Mouse (Mus musculus): ENCODE measurements around the gene Acacb. TPM values are rescaled to one million over a fixed set of nuclear protein-coding genes. Genes with fewer than 3 reads are reported as not detected.

The Acacb gene
- 10 to 100 TPM; 59.6 to 62.8 TPM for total RNA-seq (2021)
- long read RNA-seq, experiment 1, full-length matches to known transcripts = 1 of 23 reads
- long read RNA-seq, experiment 1, partial matches to known transcripts = 14 of 23 reads
- long read RNA-seq, experiment 1, other reads (novel, unspliced or antisense) = 8 of 23 reads
- long read RNA-seq, experiment 2, partial matches to known transcripts = 16 of 21 reads
- long read RNA-seq, experiment 2, other reads (novel, unspliced or antisense) = 5 of 21 reads

DNA sequence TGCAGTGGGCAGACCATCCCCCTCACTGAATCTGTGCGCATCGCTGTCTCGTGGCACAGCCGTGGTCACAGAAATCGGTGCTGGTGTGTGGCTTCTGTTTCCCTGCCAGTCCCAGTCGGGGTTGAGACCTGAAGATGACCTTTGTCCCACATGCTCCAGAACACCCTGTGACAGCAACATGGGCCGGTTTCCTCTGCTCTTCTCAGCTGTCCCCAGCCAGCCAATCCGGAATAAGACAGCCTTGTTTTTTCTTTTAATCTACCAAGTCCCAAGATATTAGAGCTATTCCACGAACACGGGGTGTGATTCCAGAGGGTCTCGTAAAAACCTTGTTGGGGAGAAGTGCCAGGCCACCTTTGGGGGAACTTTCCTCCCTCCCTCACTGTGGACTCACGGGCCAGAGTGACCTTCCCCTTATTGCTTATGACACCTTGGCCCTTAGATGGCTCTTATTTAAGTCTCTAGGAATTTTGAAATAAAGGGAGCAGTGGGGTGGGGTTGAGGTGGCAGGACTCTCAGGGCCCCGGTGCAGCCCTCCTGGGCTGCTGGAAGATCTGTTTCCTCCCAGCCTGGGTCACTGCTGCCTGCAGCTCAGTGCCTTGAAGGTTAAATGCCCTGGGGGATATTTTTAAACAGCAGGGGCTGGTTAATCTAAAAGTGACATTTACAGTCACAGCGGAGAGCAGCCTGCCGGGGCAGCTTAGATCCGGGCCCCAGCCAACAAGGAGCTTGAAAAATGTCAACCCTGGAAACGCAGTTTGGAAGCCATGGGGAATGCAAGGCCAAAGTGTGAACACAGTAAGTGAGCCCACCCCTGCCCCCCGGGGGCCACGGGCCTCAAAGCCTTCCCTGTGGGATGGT is at the start of gene Acacb:
Gene Acacb (plus strand): TSS at position 508 of the 861 bp plus-strand sequence.
- no peak for DNase-seq (ENCODE audit: low spot score in 2 of 2)

DNA sequence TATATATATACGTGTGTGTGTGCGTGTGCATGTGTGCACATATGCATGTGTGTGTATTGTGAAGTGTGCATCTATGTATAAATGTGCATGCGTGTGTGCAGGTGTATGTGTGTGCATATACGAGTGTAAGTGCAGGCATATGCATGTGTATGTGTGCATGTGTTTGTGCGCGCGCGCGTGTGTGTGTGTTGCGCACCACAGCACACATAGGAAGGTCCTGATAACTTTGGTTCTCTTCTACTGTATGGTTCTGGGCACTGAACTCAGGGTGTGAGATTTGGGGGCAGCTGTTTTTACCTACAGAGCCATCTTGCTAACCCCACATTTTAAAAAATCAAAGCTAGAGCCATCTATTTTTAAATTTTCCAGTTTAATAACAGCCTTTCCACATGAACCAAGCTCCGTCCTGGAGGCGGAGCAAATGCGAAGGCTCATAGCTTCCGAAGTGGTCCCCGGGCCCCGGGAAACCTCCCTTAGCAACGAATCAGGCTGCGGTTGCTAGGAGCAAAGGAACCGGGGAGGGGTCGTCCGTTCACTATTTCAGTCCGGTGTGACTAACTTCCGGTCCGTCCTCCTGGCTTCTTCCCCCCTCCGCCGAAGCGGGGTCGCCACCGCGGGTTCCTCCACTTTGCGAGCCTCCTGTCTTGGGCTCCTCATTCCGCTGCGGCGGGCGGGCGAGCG is 46.5 kb upstream of the Acacb start:
- DNase-seq (ENCODE audit: low spot score in 2 of 2) = peak; percentile 85 to 90

DNA sequence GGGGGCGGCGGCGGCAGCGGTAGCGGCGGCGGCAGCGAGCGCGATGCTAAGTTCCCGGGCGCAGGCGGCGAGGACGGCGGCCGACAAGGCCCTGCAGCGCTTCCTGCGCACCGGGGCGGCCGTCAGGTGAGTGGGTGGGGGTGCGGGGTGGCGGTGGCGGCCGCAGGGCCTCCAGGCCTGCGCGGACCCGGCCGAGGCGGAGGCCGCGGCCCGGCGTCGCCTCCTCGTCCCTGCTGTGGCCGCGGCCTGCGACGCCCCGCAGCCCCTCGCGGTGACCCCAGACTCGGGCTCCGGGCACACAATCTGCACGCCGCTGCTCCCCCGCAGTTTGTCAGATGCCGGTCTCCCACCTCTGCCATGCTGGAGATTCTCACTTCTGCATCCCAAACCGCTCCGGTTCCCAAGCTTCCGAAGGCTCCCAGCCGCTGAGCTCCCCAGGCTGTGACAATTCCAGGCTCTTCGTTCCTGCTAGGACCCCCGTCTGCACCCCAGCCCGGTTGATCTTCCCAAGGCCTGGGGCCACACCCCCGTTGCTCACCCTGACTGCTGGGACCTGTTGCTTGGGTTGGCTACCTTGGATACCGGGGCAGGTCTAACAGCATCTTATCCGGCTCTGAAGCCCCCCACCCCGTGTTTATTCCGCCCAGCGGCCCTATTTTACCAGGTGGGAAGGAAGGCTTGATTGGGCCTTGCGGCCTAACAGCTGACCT is 45.8 kb upstream of the Acacb start:
- DNase-seq (ENCODE audit: low spot score in 2 of 2) = no peak

DNA sequence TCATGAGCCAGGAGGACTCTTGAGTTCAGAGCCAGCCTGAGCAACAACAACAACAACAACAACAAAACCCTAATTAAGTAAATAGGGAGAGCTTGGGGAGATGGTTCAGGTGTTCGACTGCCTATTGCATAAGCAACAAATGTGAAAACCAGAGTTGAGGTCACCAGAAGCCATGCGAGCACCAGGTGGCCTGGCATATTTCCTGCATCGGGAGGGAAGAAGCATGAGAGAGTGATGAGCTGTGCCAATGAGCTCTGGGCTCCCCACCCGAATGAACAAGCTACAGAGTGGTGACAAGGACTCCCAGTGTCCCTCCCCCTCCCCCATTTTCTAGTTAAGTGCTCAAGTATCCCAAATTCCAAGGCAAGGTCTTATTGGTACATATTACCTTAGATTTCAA is 44.5 kb upstream of the Acacb start:
- no peak for DNase-seq (ENCODE audit: low spot score in 2 of 2)

DNA sequence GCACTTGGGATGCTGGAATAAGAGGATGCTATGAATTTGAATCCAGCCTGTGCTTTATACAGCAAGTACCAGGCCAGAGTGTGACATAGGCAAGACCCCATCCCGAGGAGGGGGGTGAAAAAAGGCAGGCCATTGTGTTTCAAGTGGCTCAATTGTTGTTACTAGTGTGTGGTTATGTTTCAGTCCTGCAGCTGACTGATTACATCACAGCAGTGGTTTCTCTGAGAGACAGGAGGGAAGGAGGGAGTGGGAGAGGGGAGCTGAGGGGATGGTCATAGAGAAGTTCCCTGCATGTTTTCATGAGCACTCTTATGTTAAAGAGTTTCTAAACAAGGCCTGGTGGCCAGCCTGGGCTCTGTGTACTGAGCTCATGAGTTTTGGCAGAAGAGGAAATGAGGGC is 43.5 kb upstream of the Acacb start:
- no peak for DNase-seq (ENCODE audit: low spot score in 2 of 2)

DNA sequence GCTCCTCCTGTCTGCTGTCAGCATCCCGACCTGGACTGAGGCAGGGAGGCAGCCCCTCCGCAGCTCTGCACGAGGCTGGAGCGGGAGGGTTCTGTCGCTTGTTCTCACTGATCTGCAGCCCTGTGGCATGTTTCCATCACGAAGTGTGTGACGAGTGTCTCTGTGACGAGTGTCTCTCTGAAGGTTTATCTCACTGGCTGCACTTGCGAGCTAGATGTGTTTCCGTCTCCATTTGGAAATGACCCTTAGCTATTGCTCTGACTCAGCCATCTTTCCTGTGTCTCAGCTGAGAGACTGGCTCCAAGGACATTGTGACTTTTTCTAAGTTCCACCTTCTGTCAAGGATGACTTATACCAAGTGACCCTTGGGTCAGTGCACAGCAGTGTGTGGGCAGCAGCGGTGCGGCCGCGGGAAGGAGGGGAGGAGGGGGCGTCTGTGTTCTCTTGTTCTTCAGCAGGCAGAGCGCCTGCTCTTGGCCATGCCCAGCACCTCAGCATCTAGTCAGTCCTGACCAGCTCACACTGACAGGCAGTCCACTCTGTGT is 39.9 kb upstream of the Acacb start:
- no peak for DNase-seq (ENCODE audit: low spot score in 2 of 2)

DNA sequence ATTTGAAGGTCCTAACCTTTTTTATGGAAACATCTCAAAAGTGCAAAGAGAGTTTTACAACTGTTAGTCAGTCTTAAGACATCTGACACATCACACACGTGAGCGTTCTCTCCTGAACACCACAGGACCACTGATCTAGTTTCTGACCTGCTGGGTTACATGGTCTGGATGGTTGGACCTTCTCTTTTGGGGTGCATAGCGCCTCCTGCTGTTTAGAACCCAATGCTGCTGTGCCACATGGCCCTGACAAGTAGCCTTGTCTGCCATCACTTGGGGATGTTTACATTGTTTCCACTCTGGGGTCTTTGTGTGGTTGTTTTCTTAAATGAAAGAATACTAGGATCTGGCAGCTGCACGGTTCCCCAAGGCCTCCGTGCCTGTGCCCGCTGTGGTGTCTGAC is 33.0 kb upstream of the Acacb start:
- no peak for DNase-seq (ENCODE audit: low spot score in 2 of 2)

DNA sequence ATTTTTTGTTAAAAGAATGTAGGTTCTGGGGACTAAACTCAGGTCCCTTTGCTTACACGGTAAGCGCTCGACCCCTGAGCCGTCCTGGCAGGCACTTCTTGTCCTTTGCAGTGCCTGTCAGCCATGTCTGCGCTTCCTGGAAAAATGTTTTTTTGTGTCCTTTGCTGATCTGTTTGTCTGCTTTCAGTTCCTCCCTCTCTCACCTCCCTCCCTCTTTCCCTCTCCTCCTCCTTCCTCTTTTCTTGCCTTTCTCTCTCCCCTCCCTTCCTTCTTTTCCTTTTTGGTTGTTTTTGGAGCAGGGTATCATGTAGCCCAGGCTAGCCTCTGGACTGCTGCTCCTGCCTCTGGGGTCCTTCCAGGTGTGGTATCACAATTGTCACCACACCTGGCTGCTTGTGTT is 31.3 kb upstream of the Acacb start:
- DNase-seq (ENCODE audit: low spot score in 2 of 2) = no peak

DNA sequence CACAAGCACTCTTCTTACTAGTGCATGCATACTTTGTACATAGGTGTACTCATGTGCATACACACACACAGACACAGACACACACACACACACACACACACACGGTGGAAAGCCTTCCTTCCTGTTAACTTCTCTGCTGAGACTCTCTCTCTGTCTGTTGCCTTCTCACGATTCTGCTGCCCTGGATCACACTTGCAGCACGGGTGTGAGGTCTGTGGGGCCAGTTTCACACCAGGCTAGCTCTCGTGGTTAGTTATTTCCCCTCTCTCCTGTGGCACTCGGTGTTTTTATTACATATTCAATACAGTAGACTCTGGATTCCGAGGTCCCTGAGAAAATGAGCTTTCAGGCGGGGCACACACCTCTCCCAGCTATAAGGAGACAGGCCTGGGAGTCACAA is 29.7 kb upstream of the Acacb start:
- no peak for DNase-seq (ENCODE audit: low spot score in 2 of 2)

DNA sequence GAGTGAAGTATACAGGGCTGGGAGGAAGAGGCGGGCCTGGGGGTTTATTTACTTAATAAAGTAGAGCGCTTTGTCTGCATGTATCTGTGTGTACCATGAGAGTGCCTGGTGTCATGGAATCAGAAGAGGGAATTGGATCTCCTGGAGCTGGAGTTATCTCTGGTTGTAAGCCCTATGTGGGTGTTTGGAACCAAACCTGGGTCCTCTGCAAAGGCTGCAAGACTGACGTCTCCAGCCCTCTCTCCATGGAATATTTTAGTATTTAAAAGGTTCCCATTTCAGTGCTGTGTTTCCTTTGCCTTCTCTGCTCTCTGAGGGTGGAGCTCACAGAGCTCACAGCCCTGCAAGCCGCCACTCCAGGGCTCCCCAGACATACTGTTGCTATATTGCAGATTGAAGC is 26.5 kb upstream of the Acacb start:
- no peak for DNase-seq (ENCODE audit: low spot score in 2 of 2)

DNA sequence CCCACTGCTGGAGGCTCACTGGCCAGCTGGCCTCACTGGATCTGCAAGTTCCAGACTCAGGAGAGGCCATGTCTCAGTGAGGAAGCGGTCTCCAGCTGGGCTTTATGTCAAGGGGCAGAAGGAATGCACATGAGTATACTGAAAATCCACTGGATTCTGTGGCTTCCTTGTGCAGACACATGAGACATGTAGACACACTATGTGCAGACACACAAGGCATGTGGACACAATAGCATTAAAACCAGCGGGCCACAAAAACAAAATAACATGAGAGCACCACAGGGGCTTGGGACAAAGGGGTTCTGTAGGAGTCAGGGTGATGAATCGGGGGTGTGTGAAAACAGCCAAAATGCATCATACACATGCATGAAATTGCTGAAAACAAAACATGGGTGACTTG is 20.3 kb upstream of the Acacb start:
- no peak for DNase-seq (ENCODE audit: low spot score in 2 of 2)

DNA sequence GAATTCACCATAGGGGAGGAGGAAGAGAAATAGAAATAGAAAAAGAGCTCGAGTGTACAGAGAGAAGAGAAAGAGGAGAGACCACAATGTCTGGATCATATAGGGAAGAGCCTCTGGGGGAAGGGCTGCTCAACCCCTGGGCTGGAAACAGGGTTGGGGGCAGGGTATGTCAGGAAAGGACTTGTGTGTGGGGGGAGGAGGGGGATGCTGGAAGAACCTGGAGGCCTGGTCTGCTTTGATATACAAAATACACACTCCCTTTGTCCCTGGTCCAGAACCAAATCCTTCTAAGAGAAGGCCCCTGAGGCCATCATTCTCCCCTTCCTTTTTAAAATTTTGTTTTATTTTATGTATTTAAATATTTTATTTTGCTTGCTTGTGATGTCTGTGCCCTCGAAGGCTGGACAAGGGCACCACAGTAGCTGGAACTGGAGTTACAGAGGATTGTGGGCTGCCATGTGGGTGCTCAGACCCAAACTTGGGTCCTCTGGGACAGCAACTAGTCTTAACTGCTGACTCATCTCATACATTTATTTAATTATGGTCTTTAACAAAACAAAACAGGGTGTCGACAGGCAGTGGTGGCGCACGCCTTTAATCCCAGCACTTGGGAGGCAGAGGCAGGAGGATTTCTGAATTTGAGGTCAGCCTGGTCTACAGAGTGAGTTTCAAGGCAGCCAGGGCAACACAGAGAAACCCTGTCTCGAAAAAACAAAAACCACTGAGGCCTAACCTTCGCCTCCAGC is 19.7 kb upstream of the Acacb start:
- no peak for DNase-seq (ENCODE audit: low spot score in 2 of 2)

DNA sequence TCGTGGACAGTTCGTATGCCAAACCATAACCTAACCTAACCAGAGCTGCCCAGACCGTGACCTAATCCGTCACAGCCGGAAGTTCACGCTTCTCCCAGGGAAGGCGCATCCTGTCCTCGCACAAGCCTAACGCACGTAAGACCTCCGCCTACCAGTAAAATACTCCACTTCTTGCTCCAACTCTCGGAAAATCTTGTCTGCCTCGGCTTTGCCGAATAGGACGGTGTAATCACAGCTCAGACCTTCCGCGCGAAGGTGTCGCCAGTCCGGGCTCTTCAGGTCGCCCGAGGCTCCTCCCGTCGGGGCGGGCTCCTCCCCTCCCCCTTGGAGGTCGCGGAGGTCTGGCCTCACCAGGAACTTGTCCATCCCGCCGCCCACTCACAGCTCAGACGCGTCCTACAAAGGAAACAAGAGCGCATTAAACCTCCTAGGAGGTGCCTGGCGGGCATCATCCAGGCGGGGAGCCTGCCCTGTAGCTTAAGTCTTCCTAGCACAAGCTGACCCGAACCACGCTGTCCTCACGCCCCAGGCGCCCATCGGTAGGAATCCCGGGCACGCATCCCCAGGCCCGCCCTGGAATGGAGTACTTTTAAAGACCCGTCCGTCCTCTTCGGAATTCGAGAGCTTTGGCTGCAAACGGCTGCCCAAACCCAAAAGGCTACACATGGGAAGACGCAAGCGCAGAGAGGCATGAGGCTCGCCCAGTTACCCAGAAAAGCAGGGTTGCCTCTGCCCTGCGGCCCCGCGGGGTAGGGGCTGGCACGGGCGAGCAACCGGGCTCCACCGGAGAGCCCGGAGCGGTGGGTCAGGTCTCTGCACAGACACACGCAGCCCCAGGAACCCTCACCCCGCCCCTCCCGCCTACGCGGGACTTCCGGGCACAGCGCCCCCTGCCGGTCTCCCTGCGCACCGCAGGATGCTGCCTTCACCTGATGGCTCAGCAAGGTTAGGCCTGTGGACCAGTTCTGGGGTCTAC is 18.7 kb upstream of the Acacb start, which contains the start of gene Alkbh2:
Gene Alkbh2 (minus strand): TSS at position 845 of the 976 bp plus-strand sequence.
- peak; percentile 78 to 83 for DNase-seq (ENCODE audit: low spot score in 2 of 2)

DNA sequence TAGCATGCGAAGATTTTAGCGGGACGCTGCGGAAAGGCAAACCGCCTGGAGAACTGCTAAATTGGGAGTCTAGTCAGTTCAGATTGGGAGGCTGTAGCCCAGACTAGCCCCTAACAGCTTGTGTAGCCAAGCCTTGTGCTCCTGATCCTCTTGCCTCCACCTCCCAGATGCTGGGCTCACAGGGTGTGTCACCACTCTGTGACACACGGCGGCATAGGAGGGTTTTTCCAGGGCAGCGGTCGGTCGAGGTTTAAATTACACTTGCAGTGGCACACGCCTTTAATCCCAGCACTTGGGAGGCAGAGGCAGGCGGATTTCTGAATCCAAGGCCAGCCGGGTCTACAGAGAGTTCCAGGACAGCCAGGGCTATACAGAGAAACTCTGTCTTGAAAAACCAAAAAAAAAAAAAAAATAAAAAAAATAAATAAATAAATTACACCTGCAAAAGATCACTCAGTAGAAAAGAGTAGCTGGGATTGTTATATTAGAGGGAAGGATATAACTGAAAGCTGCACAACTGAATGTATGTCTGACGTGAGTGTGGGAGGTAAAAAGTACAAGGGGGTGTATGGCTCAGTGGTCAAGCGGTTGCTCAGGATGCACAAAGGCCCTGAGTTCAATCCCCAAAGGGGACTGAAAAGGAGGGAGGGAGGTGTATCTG is 16.7 kb upstream of the Acacb start:
- DNase-seq (ENCODE audit: low spot score in 2 of 2) = no peak

DNA sequence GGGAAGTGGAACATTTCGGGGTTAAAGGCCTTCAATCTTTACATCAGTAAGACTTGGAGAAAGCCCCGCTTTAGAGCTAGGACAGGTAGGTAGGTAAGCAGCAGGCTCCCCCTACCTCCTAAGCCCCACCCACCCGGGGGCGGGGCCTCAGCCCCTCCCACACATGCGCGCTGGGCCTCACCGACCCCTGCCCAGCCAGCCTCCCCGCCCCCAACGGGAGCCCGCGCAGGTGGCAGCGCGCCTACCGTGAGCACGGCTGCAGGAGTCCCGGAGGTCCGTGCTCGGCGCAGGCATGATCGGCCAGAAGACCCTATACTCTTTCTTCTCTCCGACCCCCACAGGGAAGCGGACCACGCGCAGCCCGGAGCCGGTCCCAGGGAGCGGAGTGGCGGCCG is 16.1 kb upstream of the Acacb start, which contains the start of gene Ung:
Gene Ung (plus strand): TSS at position 176 of the 395 bp plus-strand sequence.
- DNase-seq (ENCODE audit: low spot score in 2 of 2) = peak; percentile 35

DNA sequence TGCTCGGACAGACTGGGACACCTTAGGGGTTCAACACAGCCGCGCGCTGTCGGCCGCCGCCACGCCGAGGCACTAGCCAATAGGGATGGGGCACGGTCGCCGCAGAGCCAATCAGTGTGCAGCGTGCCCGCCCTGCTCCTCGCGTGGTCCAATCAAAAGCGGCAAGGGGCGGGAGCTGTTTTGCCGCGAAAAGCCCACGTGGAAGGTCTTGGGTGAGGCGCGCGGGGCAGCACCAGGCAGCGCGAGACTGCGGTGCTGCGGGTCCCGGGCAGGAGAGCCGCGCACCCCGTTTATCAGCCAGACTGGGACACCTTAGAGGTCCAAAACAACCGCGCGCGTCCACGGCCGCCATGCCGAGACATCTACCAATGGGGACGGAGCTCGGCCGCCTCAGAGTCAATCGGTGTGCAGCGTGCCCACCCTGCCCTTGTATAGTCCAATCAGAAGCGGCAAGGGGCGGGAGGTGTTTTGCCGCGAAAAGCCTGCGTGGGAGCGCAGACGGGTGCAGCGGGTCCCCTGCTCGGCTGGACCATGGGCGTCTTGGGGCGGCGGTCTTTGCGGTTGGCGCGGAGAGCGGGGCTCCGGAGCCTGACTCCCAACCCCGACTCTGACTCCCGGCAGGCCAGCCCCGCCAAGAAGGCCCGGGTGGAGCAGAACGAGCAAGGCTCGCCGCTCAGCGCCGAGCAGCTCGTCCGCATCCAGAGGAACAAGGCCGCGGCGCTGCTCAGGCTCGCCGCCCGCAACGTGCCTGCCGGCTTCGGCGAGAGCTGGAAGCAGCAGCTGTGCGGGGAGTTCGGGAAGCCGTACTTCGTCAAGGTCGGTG is 15.4 kb upstream of the Acacb start:
- DNase-seq (ENCODE audit: low spot score in 2 of 2) = peak; percentile 89 to 94

DNA sequence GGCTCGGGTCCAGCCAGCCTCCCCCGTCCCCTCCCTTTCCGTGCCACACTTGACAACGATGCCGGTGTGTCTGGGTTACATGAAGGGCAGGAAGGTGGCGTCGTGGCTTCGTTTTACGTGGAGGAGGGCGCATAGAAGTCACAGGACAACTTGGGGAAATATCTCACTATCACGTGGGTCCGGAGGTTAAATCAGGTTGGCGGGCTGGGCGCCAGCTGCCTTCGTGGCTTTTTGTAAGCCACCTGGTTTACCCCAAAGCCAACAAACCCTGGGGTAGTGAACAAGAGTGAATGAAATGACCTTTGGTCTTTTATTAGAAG is 14.9 kb upstream of the Acacb start:
- peak in 1 of 2 experiments; percentile 64 for DNase-seq (ENCODE audit: low spot score in 2 of 2)

DNA sequence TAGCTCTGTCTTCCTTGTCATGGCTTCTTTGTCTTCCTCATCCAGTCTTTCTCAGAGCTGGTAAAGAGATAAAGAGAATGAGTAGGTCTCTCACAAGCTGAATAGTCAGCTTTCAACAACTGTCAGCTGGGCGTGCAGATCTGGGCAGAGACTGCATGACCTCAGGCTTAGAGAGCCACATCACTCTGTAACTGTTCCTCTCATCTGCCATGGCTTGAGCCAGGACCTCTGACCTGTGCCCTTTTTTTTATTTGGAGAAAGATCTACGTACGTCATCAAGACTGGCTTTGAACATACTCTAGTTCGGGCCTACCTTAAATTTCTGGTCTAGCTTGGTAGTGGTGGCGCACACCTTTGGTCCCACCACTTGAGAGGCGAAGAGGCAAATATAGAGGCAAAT is 13.5 kb upstream of the Acacb start:
- no peak for DNase-seq (ENCODE audit: low spot score in 2 of 2)
